In genomic region chr2:61802656-61803251, GRCm38 (mm10) we compare ENCODE assay signal across 8 mouse cellular contexts. TPM values are rescaled to one million over a fixed set of nuclear protein-coding genes. Genes with fewer than 3 reads are reported as not detected.
DNase-seq lines count a peak whose midpoint lies in the region; ATAC-seq and TF ChIP-seq lines count a peak whose summit lies in the region.
"Had no signal": no experiment of that assay in that cellular context is flagged by ENCODE, and none has a peak within 500 bp of the region (broad histone marks: within the 10 kb centered on the region; RNA-seq: fewer than 3 reads in every experiment).

Gene Tbr1, plus strand, starts transcription at chr2:61802930.

- H3K4me2 ChIP-seq in lung, embryonic 14.5 days, result no peak within 1 kb of the TSS
- H3K4me2 ChIP-seq in hindbrain, embryonic 14.5 days (replicated peaks), result no peak within 1 kb of the TSS
- H3K4me2 ChIP-seq in liver, embryonic 11.5 days, result peak within 1 kb of the TSS; percentile 43; the same call in 1 of the 2 replicates
- no peak within 1 kb of the TSS for H3K4me2 ChIP-seq in stomach, embryonic 16.5 days (ENCODE audit: low read depth, low read length)
- H3K4me2 ChIP-seq: stomach, embryonic 15.5 days had no signal

- H3K9ac ChIP-seq in lung, embryonic 14.5 days, result no peak within 1 kb of the TSS
- no peak within 1 kb of the TSS for H3K9ac ChIP-seq in hindbrain, embryonic 14.5 days
- no peak within 1 kb of the TSS for H3K9ac ChIP-seq in liver, embryonic 11.5 days (ENCODE audit: low read depth, low read length)
- no peak within 1 kb of the TSS for H3K9ac ChIP-seq in stomach, embryonic 16.5 days (ENCODE audit: low read length)
- H3K9ac ChIP-seq: stomach, embryonic 15.5 days had no signal

- no peaks in the 10 kb centered on the region for H3K9me3 ChIP-seq in lung, embryonic 14.5 days (ENCODE audit: low read depth, low read length)
- H3K9me3 ChIP-seq in hindbrain, embryonic 14.5 days (ENCODE audit: control insufficient read depth, low read length), result no peaks in the 10 kb centered on the region
- no peaks in the 10 kb centered on the region for H3K9me3 ChIP-seq in liver, embryonic 11.5 days (ENCODE audit: control insufficient read depth, low read length)
- no peaks in the 10 kb centered on the region for H3K9me3 ChIP-seq in stomach, embryonic 16.5 days (replicated peaks; ENCODE audit: control insufficient read depth, low read length)
- H3K9me3 ChIP-seq: stomach, embryonic 15.5 days had no signal

- H3K36me3 ChIP-seq in lung, embryonic 14.5 days (ENCODE audit: insufficient read depth), result no peaks in the 10 kb centered on the region
- peaks cover 5% of the 10 kb centered on the region for H3K36me3 ChIP-seq in hindbrain, embryonic 14.5 days (replicated peaks; ENCODE audit: control insufficient read depth, insufficient read depth)
- H3K36me3 ChIP-seq in liver, embryonic 11.5 days (ENCODE audit: control insufficient read depth, insufficient read depth, low read length), result no peaks in the 10 kb centered on the region
- H3K36me3 ChIP-seq in stomach, embryonic 16.5 days (ENCODE audit: control insufficient read depth, insufficient read depth, low read length), result no peaks in the 10 kb centered on the region
- H3K36me3 ChIP-seq: stomach, embryonic 15.5 days had no signal

- TF ChIP-seq POLR2A in lung, adult 2 months (IDR thresholded peaks at IDR 0.05; ENCODE audit: borderline replicate concordance, extremely low read depth, low read depth, low read length), result no peak

- no peak for ATAC-seq in lung, embryonic 14.5 days (ENCODE audit: insufficient read depth)
- ATAC-seq in hindbrain, embryonic 14.5 days (ENCODE audit: low FRiP score), result 0 out of 2 replicates have a peak, but pooled peaks have one; percentile 36
- ATAC-seq in liver, embryonic 11.5 days (replicated peaks; ENCODE audit: low FRiP score), result peak; percentile 61
- peak; percentile 47; the same call in 1 of the 2 replicates for ATAC-seq in stomach, embryonic 16.5 days (ENCODE audit: insufficient read depth, low FRiP score)

- H3K27ac ChIP-seq in lung, embryonic 14.5 days (ENCODE audit: low read depth), result no peak within 1 kb of the TSS
- H3K27ac ChIP-seq in hindbrain, embryonic 14.5 days, result no peak within 1 kb of the TSS
- no peak within 1 kb of the TSS for H3K27ac ChIP-seq in liver, embryonic 11.5 days (ENCODE audit: low read depth, low read length)
- H3K27ac ChIP-seq in stomach, embryonic 16.5 days (ENCODE audit: low read length), result no peak within 1 kb of the TSS
- H3K27ac ChIP-seq: stomach, embryonic 15.5 days had no signal

- H3K27me3 ChIP-seq in lung, embryonic 14.5 days (ENCODE audit: insufficient read depth, low read length), result peaks cover 59% of the 10 kb centered on the region
- H3K27me3 ChIP-seq in hindbrain, embryonic 14.5 days (ENCODE audit: control insufficient read depth, insufficient read depth, low read length), result peaks cover 63% of the 10 kb centered on the region
- H3K27me3 ChIP-seq in liver, embryonic 11.5 days (replicated peaks; ENCODE audit: control insufficient read depth, insufficient read depth, low read length), result peaks cover 62% of the 10 kb centered on the region
- peaks cover 44% of the 10 kb centered on the region for H3K27me3 ChIP-seq in stomach, embryonic 16.5 days (ENCODE audit: control insufficient read depth, insufficient read depth, low read length)

- 10% methylated on average over 11 of the region's 11 CpGs for WGBS in lung, embryonic 14.5 days
- 35% methylated on average over 11 of the region's 11 CpGs for WGBS in lung, adult 2 months
- 6% methylated on average over 11 of the region's 11 CpGs for WGBS in hindbrain, embryonic 14.5 days
- 9% methylated on average over 11 of the region's 11 CpGs for WGBS in liver, embryonic 11.5 days
- WGBS in stomach, embryonic 16.5 days, result 14% methylated on average over 11 of the region's 11 CpGs

- peak; percentile 19 for DNase-seq in lung, embryonic 14.5 days
- DNase-seq in lung, adult 2 months, result no peak
- DNase-seq in embryo, embryonic 10.5 days (ENCODE audit: low spot score), result peak; percentile 61
- no peak for DNase-seq in hindbrain, embryonic 14.5 days (ENCODE audit: low spot score)
- peak; percentile 51 for DNase-seq in liver, embryonic 11.5 days (ENCODE audit: low spot score)
- no peak for DNase-seq in urinary bladder, postnatal 10 days (ENCODE audit: low spot score)

- no peak within 1 kb of the TSS for H3K4me3 ChIP-seq in lung, embryonic 14.5 days (ENCODE audit: low read depth, low read length)
- no peak within 1 kb of the TSS for H3K4me3 ChIP-seq in lung, adult 2 months (replicated peaks; ENCODE audit: extremely low read depth, low read depth, low read length)
- H3K4me3 ChIP-seq in hindbrain, embryonic 14.5 days (replicated peaks; ENCODE audit: low read length), result no peak within 1 kb of the TSS
- no peak within 1 kb of the TSS for H3K4me3 ChIP-seq in liver, embryonic 11.5 days (ENCODE audit: low read depth, low read length)
- 0 out of 2 replicates have a peak within 1 kb of the TSS, but pooled peaks have one; percentile 7 for H3K4me3 ChIP-seq in stomach, embryonic 16.5 days (replicated peaks; ENCODE audit: low read length)
- H3K4me3 ChIP-seq: stomach, embryonic 15.5 days had no signal

- TF ChIP-seq CTCF in lung, embryonic 14.5 days (IDR thresholded peaks at IDR 0.05; ENCODE audit: low read depth), result no peak; the same call in 1 of the 2 replicates
- TF ChIP-seq CTCF in lung, adult 2 months (IDR thresholded peaks at IDR 0.05; ENCODE audit: insufficient read depth, low read length), result no peak

- no peaks in the 10 kb centered on the region for H3K4me1 ChIP-seq in lung, embryonic 14.5 days (ENCODE audit: insufficient read depth)
- peaks cover 6% of the 10 kb centered on the region for H3K4me1 ChIP-seq in lung, adult 2 months (ENCODE audit: control insufficient read depth, insufficient read depth, low read length)
- peaks cover 6% of the 10 kb centered on the region; the same call in 1 of the 2 replicates for H3K4me1 ChIP-seq in hindbrain, embryonic 14.5 days (replicated peaks; ENCODE audit: control insufficient read depth, insufficient read depth, low read length)
- peaks cover 6% of the 10 kb centered on the region; the same call in 1 of the 2 replicates for H3K4me1 ChIP-seq in liver, embryonic 11.5 days (replicated peaks; ENCODE audit: control insufficient read depth, insufficient read depth, low read length)
- no peaks in the 10 kb centered on the region; the same call in 1 of the 2 replicates for H3K4me1 ChIP-seq in stomach, embryonic 16.5 days (ENCODE audit: control insufficient read depth, insufficient read depth, low read length)

RNA-seq across cellular contexts. Expression of gene Tbr1, which starts in this region (rescaled TPM):
- 0.16 and 0.20 TPM in 2 replicates for polyA plus RNA-seq in lung, embryonic 14.5 days (2014; fragmentation: Nextera tagmentation; extraction: Ambion mirVana)
- 0.07 and 0.09 TPM in 2 replicates for polyA plus RNA-seq in lung, adult 2 months (2012; rRNA removed)
- polyA plus RNA-seq in hindbrain, embryonic 14.5 days (2014; fragmentation: Nextera tagmentation; extraction: Ambion mirVana), result 0.24 and 0.56 TPM in 2 replicates
- polyA plus RNA-seq in liver, embryonic 11.5 days (2014; fragmentation: Nextera tagmentation; extraction: Ambion mirVana), result 0.17 and 0.26 TPM in 2 replicates
- polyA plus RNA-seq in stomach, embryonic 16.5 days (2015; fragmentation: Nextera tagmentation; extraction: Ambion mirVana), result not detected in 2 replicates
- polyA plus RNA-seq: stomach, embryonic 15.5 days had no signal

Comparison
In these comparisons a context has a peak if more than half of its experiments do, and no peak if none do; other contexts are left out.
1. Peak in DNase-seq in lung, embryonic 14.5 days; RNA of the gene not detected or under 1 TPM.
2. Peak in ATAC-seq in hindbrain, embryonic 14.5 days; RNA of the gene not detected or under 1 TPM.
3. Peak in DNase-seq, ATAC-seq and H3K4me2 ChIP-seq in liver, embryonic 11.5 days; RNA of the gene not detected or under 1 TPM.
4. Peak in ATAC-seq and H3K4me3 ChIP-seq in stomach, embryonic 16.5 days; RNA of the gene not detected or under 1 TPM.